Mouse (Mus musculus): ENCODE measurements around the gene Limch1.

The Limch1 gene

GRCm38 (mm10) chr5:67103016-67103415, 357.4 kb downstream of the Limch1 start:
- DNase-seq (ENCODE audit: low spot score) = no peak

- no peak for DNase-seq (ENCODE audit: low spot score)
Measured at GRCm38 (mm10) chr5:67106261-67106660, 360.6 kb downstream of the Limch1 start.
